Mouse (Mus musculus): ENCODE measurements around the gene Evi5. TPM values are rescaled to one million over a fixed set of nuclear protein-coding genes. Genes with fewer than 3 reads are reported as not detected.

Evi5 gene
- polyA plus RNA-seq, 1 experiment = 15.1 TPM

- no peak overlapping the region for H3K27ac ChIP-seq (ENCODE audit: control insufficient read depth, insufficient read depth, low read depth, low read length)
- no peaks in the 10 kb centered on the region for H3K27me3 ChIP-seq (ENCODE audit: control insufficient read depth, insufficient read depth, low read length)
- no peak overlapping the region for H3K4me3 ChIP-seq (ENCODE audit: control insufficient read depth, low read depth, low read length)
- H3K4me1 ChIP-seq (ENCODE audit: control insufficient read depth, insufficient read depth, low read length) = no peaks in the 10 kb centered on the region
- TF ChIP-seq CTCF (IDR thresholded peaks at IDR 0.05; ENCODE audit: control insufficient read depth, insufficient read depth, insufficient replicate concordance, low read depth, low read length) (no peak), POLR2A (IDR thresholded peaks at IDR 0.05; ENCODE audit: control insufficient read depth, low read depth, low read length) (no peak)
- no peaks in the 10 kb centered on the region for H3K36me3 ChIP-seq (ENCODE audit: control insufficient read depth, insufficient read depth, low read length)
These were observed 92.5 kb downstream of the Evi5 start for GRCm38 (mm10) chr5:107782360-107782759.

DNA sequence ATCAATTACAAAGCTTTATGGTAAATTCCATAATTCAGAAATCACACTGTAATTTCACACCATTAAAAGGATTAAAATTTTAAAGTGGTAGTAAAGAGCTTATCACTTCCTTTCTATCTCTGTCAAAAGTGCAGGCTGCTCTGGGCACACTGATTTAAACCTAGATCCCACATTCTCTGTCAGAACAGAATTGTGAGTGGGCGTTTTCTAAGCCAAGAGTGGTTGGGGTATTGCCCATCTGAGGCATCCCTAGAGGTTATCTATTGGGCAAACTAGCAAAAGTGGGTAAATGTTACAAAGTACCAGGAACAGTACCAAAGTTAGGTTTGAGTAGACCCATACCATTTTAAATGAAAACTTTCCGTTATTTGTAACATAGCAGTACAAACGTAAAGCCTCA, 96.1 kb downstream of the Evi5 start:
- Histone ChIP-seq H3K4me3 (ENCODE audit: control insufficient read depth, low read depth, low read length) (no peak overlapping the region), H3K36me3 (ENCODE audit: control insufficient read depth, insufficient read depth, low read length) (no peaks in the 10 kb centered on the region), H3K4me1 (ENCODE audit: control insufficient read depth, insufficient read depth, low read length) (no peaks in the 10 kb centered on the region), H3K27ac (ENCODE audit: control insufficient read depth, insufficient read depth, low read depth, low read length) (no peak overlapping the region), H3K27me3 (ENCODE audit: control insufficient read depth, insufficient read depth, low read length) (no peaks in the 10 kb centered on the region)
- no peak for TF ChIP-seq CTCF (IDR thresholded peaks at IDR 0.05; ENCODE audit: control insufficient read depth, insufficient read depth, insufficient replicate concordance, low read depth, low read length)
- no peak for TF ChIP-seq POLR2A (IDR thresholded peaks at IDR 0.05; ENCODE audit: control insufficient read depth, low read depth, low read length)

DNA sequence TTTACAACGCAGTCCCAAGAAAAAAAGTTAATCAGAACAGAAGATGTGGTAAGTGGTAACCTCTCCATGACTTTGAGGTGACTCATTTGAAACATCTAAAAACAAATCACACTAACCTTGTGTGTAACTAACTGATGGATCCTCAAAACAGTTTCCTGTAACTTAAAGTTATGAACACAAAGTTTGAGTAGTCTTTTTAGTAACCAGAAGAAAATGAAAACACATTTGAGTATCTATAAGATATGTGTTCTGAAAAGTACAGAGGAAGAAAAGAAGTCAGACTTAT, 97.4 kb downstream of the Evi5 start:
- no peaks in the 10 kb centered on the region for H3K4me1 ChIP-seq (ENCODE audit: control insufficient read depth, insufficient read depth, low read length)
- H3K4me3 ChIP-seq (ENCODE audit: control insufficient read depth, low read depth, low read length) = no peak overlapping the region
- H3K27me3 ChIP-seq (ENCODE audit: control insufficient read depth, insufficient read depth, low read length) = no peaks in the 10 kb centered on the region
- no peaks in the 10 kb centered on the region for H3K36me3 ChIP-seq (ENCODE audit: control insufficient read depth, insufficient read depth, low read length)
- H3K27ac ChIP-seq (ENCODE audit: control insufficient read depth, insufficient read depth, low read depth, low read length) = no peak overlapping the region
- TF ChIP-seq POLR2A (IDR thresholded peaks at IDR 0.05; ENCODE audit: control insufficient read depth, low read depth, low read length) (no peak), CTCF (IDR thresholded peaks at IDR 0.05; ENCODE audit: control insufficient read depth, insufficient read depth, insufficient replicate concordance, low read depth, low read length) (no peak)

GRCm38 (mm10) chr5:107776777-107777544, 97.9 kb downstream of the Evi5 start:
- no peak overlapping the region for H3K27ac ChIP-seq (ENCODE audit: control insufficient read depth, insufficient read depth, low read depth, low read length)
- no peaks in the 10 kb centered on the region for H3K36me3 ChIP-seq (ENCODE audit: control insufficient read depth, insufficient read depth, low read length)
- TF ChIP-seq CTCF (IDR thresholded peaks at IDR 0.05; ENCODE audit: control insufficient read depth, insufficient read depth, insufficient replicate concordance, low read depth, low read length) = no peak
- no peak for TF ChIP-seq POLR2A (IDR thresholded peaks at IDR 0.05; ENCODE audit: control insufficient read depth, low read depth, low read length)
- H3K27me3 ChIP-seq (ENCODE audit: control insufficient read depth, insufficient read depth, low read length) = no peaks in the 10 kb centered on the region
- no peaks in the 10 kb centered on the region for H3K4me1 ChIP-seq (ENCODE audit: control insufficient read depth, insufficient read depth, low read length)
- H3K4me3 ChIP-seq (ENCODE audit: control insufficient read depth, low read depth, low read length) = no peak overlapping the region

- Histone ChIP-seq H3K27ac (ENCODE audit: control insufficient read depth, insufficient read depth, low read depth, low read length) (no peak overlapping the region), H3K4me1 (ENCODE audit: control insufficient read depth, insufficient read depth, low read length) (no peaks in the 10 kb centered on the region), H3K27me3 (ENCODE audit: control insufficient read depth, insufficient read depth, low read length) (no peaks in the 10 kb centered on the region), H3K36me3 (ENCODE audit: control insufficient read depth, insufficient read depth, low read length) (no peaks in the 10 kb centered on the region), H3K4me3 (ENCODE audit: control insufficient read depth, low read depth, low read length) (no peak overlapping the region)
- TF ChIP-seq POLR2A (IDR thresholded peaks at IDR 0.05; ENCODE audit: control insufficient read depth, low read depth, low read length) (no peak), CTCF (IDR thresholded peaks at IDR 0.05; ENCODE audit: control insufficient read depth, insufficient read depth, insufficient replicate concordance, low read depth, low read length) (no peak)
These were observed 99.0 kb downstream of the Evi5 start for GRCm38 (mm10) chr5:107775875-107776274.

DNA sequence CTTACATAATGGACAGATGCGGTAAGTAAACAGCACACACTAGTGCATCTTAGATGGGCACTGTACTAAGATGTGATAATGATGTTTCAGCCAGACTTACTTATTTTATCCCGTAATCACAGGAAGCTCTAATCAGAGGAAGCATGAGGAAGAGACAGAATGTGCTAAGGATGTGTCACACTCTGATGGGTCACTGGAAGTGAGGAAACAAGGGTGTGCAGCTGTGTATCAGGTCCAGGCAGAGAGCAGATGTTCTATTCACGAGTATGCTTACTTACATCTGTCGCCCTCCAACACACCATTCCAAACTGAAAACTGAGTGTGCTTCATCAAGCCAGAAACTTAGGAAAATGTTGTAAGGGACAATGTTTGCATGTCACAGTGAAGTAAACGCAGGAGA, 102.9 kb downstream of the Evi5 start:
- Histone ChIP-seq H3K4me3 (ENCODE audit: control insufficient read depth, low read depth, low read length) (no peak overlapping the region), H3K36me3 (ENCODE audit: control insufficient read depth, insufficient read depth, low read length) (no peaks in the 10 kb centered on the region), H3K27ac (ENCODE audit: control insufficient read depth, insufficient read depth, low read depth, low read length) (no peak overlapping the region), H3K4me1 (ENCODE audit: control insufficient read depth, insufficient read depth, low read length) (no peaks in the 10 kb centered on the region), H3K27me3 (ENCODE audit: control insufficient read depth, insufficient read depth, low read length) (no peaks in the 10 kb centered on the region)
- TF ChIP-seq POLR2A (IDR thresholded peaks at IDR 0.05; ENCODE audit: control insufficient read depth, low read depth, low read length) = no peak

- Histone ChIP-seq H3K27ac (ENCODE audit: control insufficient read depth, insufficient read depth, low read depth, low read length) (no peak overlapping the region), H3K36me3 (ENCODE audit: control insufficient read depth, insufficient read depth, low read length) (no peaks in the 10 kb centered on the region), H3K27me3 (ENCODE audit: control insufficient read depth, insufficient read depth, low read length) (no peaks in the 10 kb centered on the region), H3K4me1 (ENCODE audit: control insufficient read depth, insufficient read depth, low read length) (no peaks in the 10 kb centered on the region), H3K4me3 (ENCODE audit: control insufficient read depth, low read depth, low read length) (no peak overlapping the region)
- TF ChIP-seq POLR2A (IDR thresholded peaks at IDR 0.05; ENCODE audit: control insufficient read depth, low read depth, low read length) (no peak), CTCF (IDR thresholded peaks at IDR 0.05; ENCODE audit: control insufficient read depth, insufficient read depth, insufficient replicate concordance, low read depth, low read length) (no peak)
These were observed 106.7 kb downstream of the Evi5 start for GRCm38 (mm10) chr5:107768224-107768623.

GRCm38 (mm10) chr5:107765946-107766345, 109.0 kb downstream of the Evi5 start:
- Histone ChIP-seq H3K36me3 (ENCODE audit: control insufficient read depth, insufficient read depth, low read length) (no peaks in the 10 kb centered on the region), H3K27ac (ENCODE audit: control insufficient read depth, insufficient read depth, low read depth, low read length) (no peak overlapping the region), H3K27me3 (ENCODE audit: control insufficient read depth, insufficient read depth, low read length) (no peaks in the 10 kb centered on the region), H3K4me1 (ENCODE audit: control insufficient read depth, insufficient read depth, low read length) (no peaks in the 10 kb centered on the region), H3K4me3 (ENCODE audit: control insufficient read depth, low read depth, low read length) (no peak overlapping the region)
- TF ChIP-seq CTCF (IDR thresholded peaks at IDR 0.05; ENCODE audit: control insufficient read depth, insufficient read depth, insufficient replicate concordance, low read depth, low read length) (no peak), POLR2A (IDR thresholded peaks at IDR 0.05; ENCODE audit: control insufficient read depth, low read depth, low read length) (no peak)
